Mouse (Mus musculus): Measurements from ENCODE around the gene Ercc8. TPM values are rescaled to one million over a fixed set of nuclear protein-coding genes. Genes with fewer than 3 reads are reported as not detected.

Gene Ercc8
- polyA plus RNA-seq, 1 experiment from 2014 or later: 22.9 TPM

- Histone ChIP-seq H3K4me3 (no peak overlapping the region), H3K9ac (no peak overlapping the region), H3K27ac (no peak overlapping the region), H3K9me3 (no peaks in the 10 kb centered on the region), H3K4me1 (no peaks in the 10 kb centered on the region), H3K4me2 (no peak overlapping the region), H3K36me3 (no peaks in the 10 kb centered on the region), H3K27me3 (no peaks in the 10 kb centered on the region)
- no peak for ATAC-seq (ENCODE audit: insufficient number of reproducible peaks, insufficient read depth, low FRiP score, low TSS enrichment, low read depth)
- WGBS: 77% methylated on average over 6 of the region's 6 CpGs
Observed at GRCm38 (mm10) chr13:108229634-108230330, 71.3 kb downstream of the Ercc8 start.

- Histone ChIP-seq H3K9me3 (no peaks in the 10 kb centered on the region), H3K9ac (no peak overlapping the region), H3K4me3 (no peak overlapping the region), H3K4me2 (no peak overlapping the region), H3K27me3 (no peaks in the 10 kb centered on the region), H3K36me3 (no peaks in the 10 kb centered on the region), H3K4me1 (no peaks in the 10 kb centered on the region), H3K27ac (no peak overlapping the region)
- 57% methylated on average over 4 of the region's 4 CpGs for WGBS
- ATAC-seq (ENCODE audit: insufficient number of reproducible peaks, insufficient read depth, low FRiP score, low TSS enrichment, low read depth): no peak
Observed at GRCm38 (mm10) chr13:108240012-108240411, 81.5 kb downstream of the Ercc8 start.

GRCm38 (mm10) chr13:108241715-108242114 lies 83.2 kb downstream of the Ercc8 start:
- ATAC-seq (ENCODE audit: insufficient number of reproducible peaks, insufficient read depth, low FRiP score, low TSS enrichment, low read depth): no peak
- no peaks in the 10 kb centered on the region for H3K36me3 ChIP-seq
- 85% methylated on average over 5 of the region's 5 CpGs for WGBS

More at GRCm38 (mm10) chr13:108241715-108242114, 83.2 kb downstream of the Ercc8 start:
- H3K4me1 ChIP-seq: no peaks in the 10 kb centered on the region
- H3K27me3 ChIP-seq: no peaks in the 10 kb centered on the region
- no peak overlapping the region for H3K27ac ChIP-seq
- no peaks in the 10 kb centered on the region for H3K9me3 ChIP-seq
- no peak overlapping the region for H3K9ac ChIP-seq
- no peak overlapping the region for H3K4me3 ChIP-seq
- H3K4me2 ChIP-seq: no peak overlapping the region

Other genes with a start within 250 kb of the Ercc8 start
- gene Smim15, start 114.3 kb upstream of the Ercc8 start, polyA plus RNA-seq (2015; fragmentation: Nextera tagmentation; extraction: Ambion mirVana): 50.8 and 57.3 TPM in 2 replicates
- gene Ndufaf2, start 108 bp upstream of the Ercc8 start, polyA plus RNA-seq (2015; fragmentation: Nextera tagmentation; extraction: Ambion mirVana): 101 TPM in 2 replicates
- 3.3 and 5.0 TPM in 2 replicates for gene Elovl7, start 55.7 kb downstream of the Ercc8 start, polyA plus RNA-seq (2015; fragmentation: Nextera tagmentation; extraction: Ambion mirVana)
- gene Depdc1b, start 157.6 kb downstream of the Ercc8 start, polyA plus RNA-seq (2015; fragmentation: Nextera tagmentation; extraction: Ambion mirVana): 9.7 and 11.6 TPM in 2 replicates